Mouse (Mus musculus) E14TG2a.4 (cell line): ENCODE data around the gene Eml2.
A peak's percentile ranks its signal among the peaks of the same experiment; 100 is the strongest.

Experiments used
- H3K27me3 ChIP-seq: 2 replicates; pipeline ENCODE4 v1.6.1; 2014; ENCODE audit warnings: low read length, control low read depth; ENCODE audit not compliant: insufficient read depth
- H3K36me3 ChIP-seq: 2 replicates; pipeline ENCODE4 v1.6.1; 2014; ENCODE audit warnings: low read length, control low read depth; ENCODE audit not compliant: insufficient read depth
- H3K4me1 ChIP-seq: replicated peaks from 2 replicates; pipeline ENCODE4 v1.6.1; 2014; ENCODE audit warnings: low read depth, low read length, control low read depth
- H3K4me3 ChIP-seq: replicated peaks from 2 replicates; pipeline ENCODE4 v1.5.1; 2014; ENCODE audit warnings: mild to moderate bottlenecking, low read length
- H3K9me3 ChIP-seq: 2 replicates; pipeline ENCODE4 v1.6.1; 2014; ENCODE audit warnings: low read length, control low read depth
- CTCF ChIP-seq: conservative IDR thresholded peaks from 2 replicates; pipeline ENCODE4 v1.5.1; 2014; ENCODE audit warnings: low read length
- NANOG ChIP-seq: IDR thresholded peaks from 2 replicates; pipeline ENCODE4 v1.6.1; 2014; ENCODE audit warnings: borderline replicate concordance, low read length, mixed read lengths
- POU5F1 ChIP-seq: IDR thresholded peaks from 2 replicates; pipeline ENCODE4 v1.6.1; 2014; ENCODE audit warnings: low read length, borderline replicate concordance

Eml2 gene

GRCm38 (mm10) chr7:19178443-19179092 is 2.3 kb downstream of the Eml2 start:
- TF ChIP-seq NANOG (no peak), POU5F1 (no peak), CTCF (peak; percentile 88)

DNA sequence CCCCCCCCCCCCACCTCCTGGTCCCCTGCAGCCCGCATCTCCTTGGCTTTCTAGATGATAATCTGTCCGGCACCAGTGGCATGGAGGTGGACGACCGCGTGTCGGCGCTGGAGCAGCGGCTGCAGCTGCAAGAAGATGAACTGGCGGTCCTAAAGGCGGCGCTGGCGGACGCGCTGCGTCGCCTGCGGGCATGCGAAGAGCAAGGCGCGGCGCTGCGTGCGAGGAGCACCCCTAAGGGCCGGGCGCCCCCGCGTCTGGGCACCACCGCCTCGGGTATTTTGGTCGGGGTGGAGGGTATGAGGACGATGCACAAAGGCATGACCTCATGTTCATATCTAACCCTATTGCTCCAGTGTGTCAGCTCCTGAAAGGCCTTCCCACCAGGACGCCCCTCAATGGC is 3.0 kb downstream of the Eml2 start:
- H3K36me3 ChIP-seq: 0 out of 2 replicates have a peak, but pooled peaks cover 6% of the 10 kb centered on the region
- TF ChIP-seq POU5F1 (no peak), CTCF (no peak; the same call in 1 of the 2 replicates), NANOG (no peak)
- peaks cover 73% of the 10 kb centered on the region for H3K4me1 ChIP-seq
- peak overlapping the region; percentile 71 for H3K4me3 ChIP-seq
- H3K27me3 ChIP-seq: peaks cover 26% of the 10 kb centered on the region
- H3K9me3 ChIP-seq: no peaks in the 10 kb centered on the region

More at GRCm38 (mm10) chr7:19178443-19179092, 2.3 kb downstream of the Eml2 start:
- Histone ChIP-seq H3K4me1 (peaks cover 69% of the 10 kb centered on the region), H3K4me3 (peak overlapping the region; percentile 66), H3K27me3 (peaks cover 26% of the 10 kb centered on the region), H3K36me3 (0 out of 2 replicates have a peak, but pooled peaks cover 6% of the 10 kb centered on the region), H3K9me3 (no peaks in the 10 kb centered on the region)

DNA sequence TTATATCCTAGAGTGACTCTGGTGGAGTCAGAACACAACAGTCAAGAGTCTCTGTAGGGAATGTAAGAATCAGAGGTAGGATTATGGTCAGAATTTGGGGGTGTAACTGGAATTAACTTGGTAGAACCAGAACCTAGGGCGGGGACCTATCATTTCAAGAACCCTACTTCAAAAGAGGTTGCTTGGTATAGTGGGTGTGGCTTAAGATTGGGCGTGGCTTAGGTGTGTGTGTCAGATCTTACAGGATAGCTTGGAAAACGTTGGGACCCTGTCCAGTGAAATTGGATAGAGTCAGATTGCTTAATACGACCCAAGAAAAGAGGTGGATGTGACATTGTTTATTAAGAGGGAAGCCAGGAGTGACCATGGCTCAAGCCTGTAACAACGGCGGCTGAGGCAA is 3.7 kb downstream of the Eml2 start:
- TF ChIP-seq NANOG: no peak
- TF ChIP-seq POU5F1: no peak
- TF ChIP-seq CTCF: no peak

GRCm38 (mm10) chr7:19180862-19181429 is 4.7 kb downstream of the Eml2 start:
- H3K36me3 ChIP-seq: peaks cover 17% of the 10 kb centered on the region
- TF ChIP-seq CTCF: no peak
- TF ChIP-seq NANOG: no peak
- no peak for TF ChIP-seq POU5F1
- H3K27me3 ChIP-seq: peaks cover 26% of the 10 kb centered on the region
- H3K9me3 ChIP-seq: no peaks in the 10 kb centered on the region
- H3K4me3 ChIP-seq: peak overlapping the region; percentile 83
- peaks cover 88% of the 10 kb centered on the region for H3K4me1 ChIP-seq

More for the DNA sequence above, 3.7 kb downstream of the Eml2 start:
- H3K9me3 ChIP-seq: no peaks in the 10 kb centered on the region
- H3K27me3 ChIP-seq: peaks cover 26% of the 10 kb centered on the region
- peak overlapping the region; percentile 71 for H3K4me3 ChIP-seq
- peaks cover 10% of the 10 kb centered on the region for H3K36me3 ChIP-seq
- H3K4me1 ChIP-seq: peaks cover 78% of the 10 kb centered on the region

DNA sequence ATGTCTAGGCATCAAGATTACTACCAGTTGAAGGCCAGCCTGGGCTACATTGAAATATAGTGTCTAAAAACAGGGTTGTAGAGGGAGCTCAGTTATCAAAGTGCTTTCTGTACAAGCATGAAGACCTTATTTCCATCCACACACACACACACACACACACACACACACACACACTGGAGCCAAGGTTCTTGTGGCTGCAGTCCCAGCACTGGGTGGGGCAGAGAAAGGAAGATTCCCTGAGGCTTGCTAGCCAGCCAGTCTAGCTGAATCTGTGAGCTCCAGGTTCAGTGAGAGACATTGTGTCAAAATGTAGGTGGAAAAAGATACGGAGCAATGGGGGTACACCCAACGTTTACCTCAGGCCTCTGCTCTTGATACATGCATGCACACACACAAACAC is 8.0 kb downstream of the Eml2 start:
- Histone ChIP-seq H3K36me3 (peaks cover 39% of the 10 kb centered on the region), H3K9me3 (no peaks in the 10 kb centered on the region), H3K4me3 (no peak overlapping the region), H3K27me3 (peaks cover 5% of the 10 kb centered on the region; the same call in 1 of the 2 replicates), H3K4me1 (peaks cover 67% of the 10 kb centered on the region)
- no peak for TF ChIP-seq NANOG
- no peak for TF ChIP-seq CTCF
- no peak for TF ChIP-seq POU5F1

DNA sequence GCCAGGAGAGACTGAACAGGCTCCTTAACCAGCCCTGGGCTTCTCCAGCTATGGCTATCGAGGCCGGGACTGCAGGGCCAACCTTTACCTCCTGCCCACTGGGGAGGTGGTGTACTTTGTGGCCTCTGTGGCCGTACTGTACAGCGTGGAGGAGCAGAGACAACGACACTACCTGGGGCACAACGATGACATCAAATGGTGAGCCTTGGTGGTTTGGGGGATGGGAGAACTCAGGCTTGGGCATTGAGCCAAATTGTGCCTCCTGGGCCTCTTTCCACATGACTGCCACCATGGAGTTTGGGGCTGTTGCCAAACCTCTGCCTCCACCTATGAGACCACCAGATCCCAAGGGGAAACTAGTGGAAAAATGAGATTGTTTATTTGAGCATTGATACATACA is 8.5 kb downstream of the Eml2 start:
- Histone ChIP-seq H3K36me3 (peaks cover 39% of the 10 kb centered on the region), H3K9me3 (no peaks in the 10 kb centered on the region), H3K27me3 (0 out of 2 replicates have a peak, but pooled peaks cover under 1% of the 10 kb centered on the region), H3K4me1 (peaks cover 62% of the 10 kb centered on the region), H3K4me3 (0 out of 2 replicates have a peak overlapping the region, but pooled peaks have one; percentile 7)
- TF ChIP-seq CTCF (no peak), POU5F1 (no peak), NANOG (no peak)

DNA sequence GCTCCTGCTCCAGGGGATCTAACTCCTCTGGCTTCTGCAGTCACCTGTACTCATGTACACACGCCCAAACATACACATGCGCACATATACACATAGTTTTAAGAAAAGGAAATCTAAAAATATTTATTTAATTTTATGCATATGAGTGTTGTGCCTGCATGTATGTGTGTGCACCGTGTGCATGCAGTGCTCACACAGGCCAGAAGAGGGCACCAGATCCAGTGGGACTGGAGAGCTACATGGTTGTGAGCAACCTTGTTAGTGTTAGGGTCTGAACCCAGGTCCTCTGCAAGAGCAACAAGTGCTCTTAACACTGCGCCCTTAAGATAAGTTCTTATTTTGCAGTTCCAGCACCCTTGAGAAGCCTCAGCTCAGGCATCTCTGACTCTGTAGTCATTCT is 18.5 kb downstream of the Eml2 start:
- Histone ChIP-seq H3K4me1 (peaks cover 40% of the 10 kb centered on the region), H3K36me3 (peaks cover 57% of the 10 kb centered on the region)
- no peak for TF ChIP-seq POU5F1
- peak; percentile 85 for TF ChIP-seq CTCF

GRCm38 (mm10) chr7:19196676-19197075 is 20.5 kb downstream of the Eml2 start:
- H3K9me3 ChIP-seq: no peaks in the 10 kb centered on the region
- H3K27me3 ChIP-seq: no peaks in the 10 kb centered on the region
- H3K36me3 ChIP-seq: peaks cover 50% of the 10 kb centered on the region
- no peak for TF ChIP-seq POU5F1
- TF ChIP-seq CTCF: peak; percentile 89
- no peak overlapping the region for H3K4me3 ChIP-seq
- H3K4me1 ChIP-seq: peaks cover 53% of the 10 kb centered on the region

More for the DNA sequence above, 18.5 kb downstream of the Eml2 start:
- Histone ChIP-seq H3K4me3 (no peak overlapping the region), H3K27me3 (no peaks in the 10 kb centered on the region), H3K9me3 (no peaks in the 10 kb centered on the region)

DNA sequence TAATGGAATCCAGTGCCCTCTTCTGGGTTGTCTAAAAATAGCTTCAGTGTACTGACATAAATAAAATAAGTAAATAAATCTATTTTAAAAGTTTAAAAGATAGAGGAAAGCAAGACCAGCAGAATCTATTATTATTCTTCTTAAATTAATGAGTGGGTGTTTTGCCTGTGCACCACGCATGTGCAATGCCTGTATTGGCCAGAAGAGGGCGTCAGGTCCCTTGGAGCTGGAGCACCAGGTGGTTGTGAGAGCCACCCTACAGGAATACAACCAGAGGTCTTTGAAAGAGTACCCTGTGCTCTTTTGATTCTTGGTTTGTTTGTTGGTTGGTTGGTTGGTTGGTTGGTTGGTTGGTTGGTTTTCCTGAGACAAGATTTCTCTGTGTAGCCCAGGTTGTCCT is 21.8 kb downstream of the Eml2 start:
- Histone ChIP-seq H3K9me3 (no peaks in the 10 kb centered on the region), H3K4me3 (no peak overlapping the region), H3K4me1 (peaks cover 66% of the 10 kb centered on the region), H3K27me3 (no peaks in the 10 kb centered on the region), H3K36me3 (peaks cover 39% of the 10 kb centered on the region)
- no peak for TF ChIP-seq NANOG
- peak; percentile 99 for TF ChIP-seq CTCF
- TF ChIP-seq POU5F1: no peak
